Mouse (Mus musculus) splenic B cell, adult 2 months (primary cell): ENCODE measurements at regions not wholly inside any gene's neighbourhood (a gene's known extent, or its start where the extent isn't known, plus 50 kb on each side); places are given as distances from the start of the nearest gene placed in this dataset.
"Not testable (repeated sequence)": the region's sequence is repeated elsewhere in the genome, so short reads cannot be mapped to it uniquely, and the experiment has no call there.

Experiments
- DNase-seq: peaks from one replicate; pipeline ENCODE4 v3.0.0-alpha.2; 2011; ENCODE audit warnings: low read depth, low spot score
- H3K27me3 ChIP-seq: 2 replicates; pipeline ENCODE4 v1.6.1; 2012; ENCODE audit warnings: mild to moderate bottlenecking, low read length, moderate library complexity, mixed read lengths; ENCODE audit not compliant: control insufficient read depth, poor library complexity, insufficient read depth, severe bottlenecking
- H3K36me3 ChIP-seq: 2 replicates; pipeline ENCODE4 v1.6.1; 2012; ENCODE audit warnings: mild to moderate bottlenecking, low read length, moderate library complexity, mixed read lengths; ENCODE audit not compliant: control insufficient read depth, poor library complexity, insufficient read depth, severe bottlenecking

GRCm38 (mm10) chr11:111964066-111964465 is 818.0 kb upstream of the Sox9 start:
- H3K36me3 ChIP-seq, result no peaks in the 10 kb centered on the region
- H3K27me3 ChIP-seq, result no peaks in the 10 kb centered on the region
- DNase-seq, result no peak

- Histone ChIP-seq H3K36me3 (no peaks in the 10 kb centered on the region), H3K27me3 (no peaks in the 10 kb centered on the region)
- no peak for DNase-seq
Measured at GRCm38 (mm10) chr11:111966401-111966800, 815.6 kb upstream of the Sox9 start.

- Histone ChIP-seq H3K36me3 (no peaks in the 10 kb centered on the region), H3K27me3 (no peaks in the 10 kb centered on the region; the same call in 1 of the 2 replicates)
- DNase-seq, result no peak
Measured at GRCm38 (mm10) chr11:111971001-111971400, 811.0 kb upstream of the Sox9 start.

GRCm38 (mm10) chr11:111978667-111979066 is 803.4 kb upstream of the Sox9 start:
- Histone ChIP-seq H3K36me3 (no peaks in the 10 kb centered on the region), H3K27me3 (no peaks in the 10 kb centered on the region)
- DNase-seq, result no peak

- no peaks in the 10 kb centered on the region for H3K27me3 ChIP-seq
- no peak for DNase-seq
- H3K36me3 ChIP-seq, result no peaks in the 10 kb centered on the region
Measured at GRCm38 (mm10) chr11:111996395-111996794, 785.6 kb upstream of the Sox9 start.

GRCm38 (mm10) chr11:112010848-112011247 is 771.2 kb upstream of the Sox9 start:
- DNase-seq, H3K27me3 ChIP-seq, H3K36me3 ChIP-seq: not testable (repeated sequence)

GRCm38 (mm10) chr11:112017906-112018305 is 764.1 kb upstream of the Sox9 start:
- no peaks in the 10 kb centered on the region for H3K36me3 ChIP-seq
- H3K27me3 ChIP-seq, result no peaks in the 10 kb centered on the region
- peak; percentile 43 for DNase-seq

- no peak for DNase-seq
- H3K27me3 ChIP-seq, result no peaks in the 10 kb centered on the region; the same call in 1 of the 2 replicates
- no peaks in the 10 kb centered on the region for H3K36me3 ChIP-seq
Measured at GRCm38 (mm10) chr11:112028031-112028430, 754.0 kb upstream of the Sox9 start.

- DNase-seq, result no peak
- Histone ChIP-seq H3K36me3 (no peaks in the 10 kb centered on the region), H3K27me3 (no peaks in the 10 kb centered on the region)
Measured at GRCm38 (mm10) chr11:112038741-112039140, 743.3 kb upstream of the Sox9 start.

- no peaks in the 10 kb centered on the region for H3K27me3 ChIP-seq
- no peaks in the 10 kb centered on the region for H3K36me3 ChIP-seq
- no peak for DNase-seq
Measured at GRCm38 (mm10) chr11:112044455-112044854, 737.6 kb upstream of the Sox9 start.

GRCm38 (mm10) chr11:112045353-112045752 is 736.7 kb upstream of the Sox9 start:
- Histone ChIP-seq H3K27me3 (no peaks in the 10 kb centered on the region), H3K36me3 (no peaks in the 10 kb centered on the region)
- DNase-seq, result no peak

- no peak for DNase-seq
- Histone ChIP-seq H3K36me3 (no peaks in the 10 kb centered on the region), H3K27me3 (no peaks in the 10 kb centered on the region)
Measured at GRCm38 (mm10) chr11:112050362-112050761, 731.7 kb upstream of the Sox9 start.

GRCm38 (mm10) chr11:112055591-112055990 is 726.4 kb upstream of the Sox9 start:
- H3K27me3 ChIP-seq, result no peaks in the 10 kb centered on the region
- no peak for DNase-seq
- H3K36me3 ChIP-seq, result no peaks in the 10 kb centered on the region

GRCm38 (mm10) chr11:112067176-112067575 is 714.8 kb upstream of the Sox9 start:
- peak; percentile 4 for DNase-seq
- Histone ChIP-seq H3K36me3 (no peaks in the 10 kb centered on the region), H3K27me3 (no peaks in the 10 kb centered on the region)

GRCm38 (mm10) chr11:112068821-112069220 is 713.2 kb upstream of the Sox9 start:
- no peaks in the 10 kb centered on the region for H3K36me3 ChIP-seq
- DNase-seq, result no peak

GRCm38 (mm10) chr11:112071571-112071970 is 710.5 kb upstream of the Sox9 start:
- H3K36me3 ChIP-seq, result no peaks in the 10 kb centered on the region
- H3K27me3 ChIP-seq, result no peaks in the 10 kb centered on the region
- DNase-seq, result no peak

More at GRCm38 (mm10) chr11:112068821-112069220, 713.2 kb upstream of the Sox9 start:
- H3K27me3 ChIP-seq, result no peaks in the 10 kb centered on the region
